Mouse (Mus musculus) kidney, adult 9 months (tissue): ENCODE measurements at regions not wholly inside any gene's neighbourhood (a gene's known extent, or its start where the extent isn't known, plus 50 kb on each side); places are given as distances from the start of the nearest gene placed in this dataset.
"Not testable (repeated sequence)": the region's sequence is repeated elsewhere in the genome, so short reads cannot be mapped to it uniquely, and the experiment has no call there.

Experiments used
- DNase-seq: peaks from one replicate; pipeline ENCODE4 v3.0.0; 2022

DNA sequence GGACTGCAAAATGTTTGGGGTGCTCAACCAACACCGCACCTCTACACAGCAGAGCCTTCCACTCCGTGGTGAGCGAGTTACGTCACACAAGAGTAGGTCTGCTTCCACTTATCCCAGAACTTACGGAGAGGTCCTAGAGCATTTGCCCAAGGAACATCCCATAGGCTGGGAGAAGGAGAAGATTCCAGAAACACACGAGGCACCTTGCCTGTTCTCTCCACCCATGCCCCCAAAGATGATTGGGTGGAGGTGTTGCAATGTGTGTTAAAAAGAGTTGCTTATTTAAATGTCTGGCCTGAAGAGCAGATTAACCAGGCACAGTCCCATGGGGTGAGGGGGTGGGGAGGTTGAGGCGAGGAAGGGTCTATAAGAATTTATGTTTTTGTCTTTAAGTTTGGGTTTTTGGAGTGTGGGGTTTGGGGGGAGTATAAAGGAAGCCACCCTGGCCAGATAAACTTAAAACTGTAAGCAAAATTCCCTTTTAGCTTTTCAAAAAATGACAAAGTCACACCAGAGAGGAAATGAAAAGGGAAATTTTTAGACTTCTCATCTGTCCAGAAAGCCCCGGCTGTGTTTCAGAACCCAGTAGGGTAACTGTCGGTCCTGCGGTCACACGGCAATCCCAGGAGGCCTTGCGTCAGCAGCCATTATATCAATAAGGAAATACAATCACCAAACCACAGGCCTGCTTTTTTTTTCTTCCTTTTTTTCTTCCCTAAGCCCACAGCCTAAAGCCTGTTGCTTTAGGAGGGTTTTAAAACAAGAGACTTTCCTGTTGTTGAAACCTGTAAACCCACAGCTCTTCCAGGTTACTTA lies 113.3 kb downstream of the Tomm20 start:
- DNase-seq = peak; percentile 71

DNA sequence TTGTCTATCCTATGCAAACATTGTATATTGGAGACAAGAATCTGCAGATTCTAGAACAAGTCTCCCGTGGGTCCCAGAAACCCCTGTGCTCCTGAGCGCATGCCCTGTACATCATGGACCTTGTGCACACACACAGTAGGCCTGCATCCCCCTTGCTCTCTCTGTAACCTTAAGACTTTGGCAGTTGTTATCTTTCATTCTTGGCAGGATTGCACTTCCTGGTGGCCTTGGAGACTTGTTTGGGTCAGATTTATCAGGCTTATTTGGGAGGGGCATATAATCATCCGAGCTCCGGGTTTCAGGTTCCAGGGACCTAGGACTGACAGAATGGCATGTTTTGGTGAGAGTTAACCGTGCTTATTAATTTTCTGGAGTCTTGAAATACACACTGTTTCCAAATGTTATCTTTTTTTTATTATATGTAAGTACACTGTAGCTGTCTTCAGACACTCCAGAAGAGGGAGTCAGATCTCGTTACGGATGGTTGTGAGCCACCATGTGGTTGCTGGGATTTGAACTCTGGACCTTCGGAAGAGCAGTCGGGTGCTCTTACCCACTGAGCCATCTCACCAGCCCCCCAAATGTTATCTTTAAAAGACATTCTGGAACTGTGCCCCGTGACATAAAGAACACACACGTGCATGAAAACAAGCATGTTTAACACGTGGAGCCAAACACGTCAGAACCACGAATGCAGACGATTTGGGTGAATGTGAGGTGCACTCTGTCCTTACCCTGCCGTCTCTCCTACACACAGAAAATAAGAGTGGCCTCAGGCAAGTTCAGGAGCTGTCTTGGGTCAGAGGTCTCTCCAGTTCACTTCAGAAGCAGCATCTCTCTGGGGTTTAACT lies 114.1 kb downstream of the Tomm20 start:
- DNase-seq = no peak

DNA sequence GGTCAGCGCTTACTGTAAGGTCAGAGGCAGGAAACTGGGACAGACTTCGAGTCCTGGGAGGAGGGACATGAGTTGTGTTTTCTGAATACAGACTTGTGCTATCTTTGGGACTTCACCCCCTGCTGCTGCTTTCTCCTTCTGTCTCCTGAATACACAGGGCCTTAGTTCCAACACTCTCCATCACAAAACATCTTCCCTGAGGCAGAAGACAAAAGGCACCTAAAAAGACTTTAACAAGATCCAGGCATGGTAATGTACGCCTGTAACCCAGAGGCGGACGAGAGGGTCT lies 115.5 kb downstream of the Tomm20 start:
- no peak for DNase-seq

DNA sequence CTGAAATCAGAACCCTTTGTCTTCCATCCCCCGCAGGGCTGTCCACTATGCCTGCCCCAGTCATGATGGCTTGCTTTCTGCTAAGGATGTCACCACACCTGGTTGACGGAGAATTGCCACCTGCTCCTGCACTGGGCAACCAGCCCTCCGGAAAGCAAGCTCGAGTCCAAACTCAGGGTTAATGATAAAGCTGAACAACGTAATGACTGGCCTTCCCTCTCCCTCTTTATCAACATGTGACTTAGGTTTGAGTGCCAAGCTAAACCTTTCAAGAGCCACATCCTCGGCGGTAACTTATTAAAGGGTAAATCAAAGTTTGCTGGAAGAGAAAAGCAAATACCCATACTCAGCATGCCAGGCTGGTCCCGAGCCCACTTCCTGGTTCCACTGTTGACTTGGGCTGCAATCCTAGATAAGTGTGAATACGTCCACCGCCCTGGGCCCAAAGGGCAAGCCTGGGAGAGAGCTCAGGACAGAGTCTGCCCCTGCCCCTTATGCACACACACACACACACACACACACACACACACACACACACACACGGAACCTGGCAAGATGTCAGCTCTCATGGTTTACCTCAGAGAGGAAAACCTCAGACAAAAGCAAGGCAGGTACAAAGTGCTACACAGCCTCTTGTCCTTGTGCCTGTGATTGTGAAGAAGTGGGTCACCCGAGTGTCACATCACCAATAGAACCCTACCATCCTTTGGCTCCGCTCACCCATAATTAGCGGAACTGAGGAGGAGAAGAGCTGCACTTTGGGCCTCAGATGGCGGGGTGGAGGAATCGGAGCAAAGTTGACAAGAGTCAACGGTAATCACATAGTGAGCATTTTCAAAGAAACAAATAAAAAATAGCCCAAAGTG lies 116.0 kb downstream of the Tomm20 start:
- DNase-seq = peak; percentile 98

DNA sequence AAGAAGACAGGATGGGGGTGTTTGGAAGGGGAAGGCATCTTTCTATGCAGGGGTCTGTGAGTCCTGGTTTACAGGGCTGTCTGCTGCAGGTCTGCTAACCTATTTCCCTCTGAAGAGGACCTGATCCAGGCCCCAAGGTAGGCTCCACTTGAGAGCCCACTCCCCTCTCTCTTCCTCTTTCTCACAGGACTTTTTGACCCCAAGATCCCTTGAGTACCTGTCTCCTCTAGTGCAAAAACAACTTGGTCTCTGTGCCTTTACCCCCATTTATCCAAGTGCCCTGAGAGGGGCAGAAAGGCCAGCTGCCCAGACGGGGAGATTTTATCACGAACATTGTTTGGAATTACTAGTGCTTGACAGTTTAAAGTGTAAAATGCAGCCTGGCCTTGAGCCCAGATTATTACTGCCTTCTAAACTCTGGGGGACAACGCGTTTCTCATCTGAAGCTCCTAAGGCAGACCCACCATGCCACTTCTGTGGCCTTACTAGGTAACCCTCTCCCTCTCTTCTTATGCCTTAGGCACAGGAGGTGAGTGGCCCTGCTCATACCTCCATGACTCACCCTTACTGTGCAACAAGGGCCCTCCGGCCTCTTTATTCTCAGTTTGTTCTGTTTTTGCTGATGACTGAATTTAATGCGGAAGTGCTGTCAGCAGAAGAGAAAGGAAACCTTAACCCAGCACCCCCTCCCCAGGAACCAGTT lies 117.8 kb downstream of the Tomm20 start:
- peak; percentile 88 for DNase-seq

DNA sequence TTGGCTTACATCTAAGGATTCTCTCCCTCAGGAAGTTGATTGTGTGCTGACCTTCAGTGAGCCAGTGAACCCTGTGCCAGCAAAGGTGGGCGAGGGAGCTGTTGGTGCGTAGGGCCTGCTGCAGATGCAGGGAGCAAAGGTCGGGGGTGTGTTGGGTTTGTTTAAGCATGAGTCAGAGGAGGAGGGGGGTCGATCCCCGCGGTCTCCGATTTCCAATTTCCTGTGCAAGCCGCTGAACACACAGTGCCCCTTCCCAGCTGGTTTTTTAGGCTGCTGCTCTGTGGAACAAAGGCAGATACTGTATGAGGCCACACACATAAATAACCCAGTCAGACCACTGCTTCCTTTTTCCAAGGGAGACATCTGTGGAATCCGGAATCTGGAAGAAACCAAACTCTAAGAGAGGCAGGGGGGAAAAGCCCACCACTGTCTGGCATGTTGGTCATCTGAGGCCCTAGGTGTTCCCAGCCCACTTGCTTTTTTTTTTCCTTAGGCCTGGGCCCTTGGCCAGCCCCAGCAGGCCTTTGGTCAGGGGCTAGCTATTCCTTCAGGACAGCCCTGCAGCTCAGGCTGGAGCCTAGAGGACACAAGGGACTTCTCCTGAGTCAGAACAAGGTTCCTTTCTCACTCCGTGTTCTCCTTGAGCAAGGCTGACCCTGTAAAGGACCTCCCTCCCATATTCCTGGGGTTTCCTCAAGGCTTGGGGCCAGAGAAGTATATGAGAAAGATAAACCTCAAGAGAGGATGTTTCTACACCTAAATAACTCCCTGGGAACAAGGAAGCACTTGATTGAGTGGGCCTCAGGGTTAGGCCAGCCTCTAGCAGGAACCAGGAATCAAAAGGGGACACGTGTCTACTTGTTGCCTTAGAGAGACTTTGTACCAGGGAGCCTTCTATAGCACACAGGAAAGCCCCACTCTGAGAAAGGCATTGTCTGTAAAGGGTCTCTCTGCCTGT lies 119.0 kb downstream of the Tomm20 start:
- peak; percentile 85 for DNase-seq

DNA sequence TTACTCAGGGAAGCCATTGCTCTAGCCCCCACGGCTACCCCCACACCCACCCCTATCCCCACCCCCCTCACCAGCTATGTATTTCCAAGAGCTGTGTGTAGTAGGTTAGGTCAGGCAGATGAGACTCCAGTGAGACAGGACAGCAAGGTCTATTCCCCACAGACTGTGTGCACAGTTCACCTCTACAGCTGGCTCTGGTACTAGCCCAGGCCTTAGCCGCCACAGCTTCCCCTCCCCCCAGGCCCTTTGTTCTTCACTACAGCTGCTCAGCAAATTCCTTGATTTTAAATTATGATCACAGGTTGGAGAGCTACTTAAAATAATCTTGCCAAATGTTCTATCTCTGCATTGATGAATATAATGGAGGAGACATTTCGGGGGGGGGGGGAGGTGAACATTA lies 119.8 kb downstream of the Tomm20 start:
- peak; percentile 83 for DNase-seq

DNA sequence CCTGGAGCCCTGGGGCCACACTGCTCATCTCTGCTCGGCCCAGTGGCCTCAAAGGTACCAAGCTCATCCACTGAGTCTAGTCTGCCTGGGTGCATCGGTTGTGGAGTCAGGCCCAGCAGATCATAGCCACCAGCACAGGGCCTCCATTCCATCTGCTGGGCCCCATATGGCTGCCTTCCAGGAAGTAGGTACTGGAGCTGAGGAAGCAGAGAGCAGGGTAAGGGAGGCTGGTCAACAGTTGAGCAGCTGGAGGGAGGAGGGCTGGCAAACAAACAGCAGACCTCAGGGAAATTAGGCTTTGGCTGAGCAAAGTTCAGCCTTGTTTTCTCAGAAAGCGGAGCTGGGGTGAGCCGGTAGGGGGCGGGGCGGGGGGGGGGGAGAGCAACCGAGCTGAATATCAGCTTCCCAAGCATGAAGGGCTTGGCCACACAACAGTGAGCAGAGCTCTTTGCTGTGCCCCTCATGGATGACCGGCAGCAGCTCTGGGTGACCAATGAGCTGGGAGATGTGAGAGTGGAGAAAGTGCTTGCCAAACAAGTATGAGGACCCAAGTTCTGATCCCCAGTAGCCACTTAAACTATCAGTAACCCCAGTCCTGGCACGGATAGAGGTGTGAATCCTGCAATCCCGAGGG lies 121.0 kb downstream of the Tomm20 start:
- peak; percentile 92 for DNase-seq

DNA sequence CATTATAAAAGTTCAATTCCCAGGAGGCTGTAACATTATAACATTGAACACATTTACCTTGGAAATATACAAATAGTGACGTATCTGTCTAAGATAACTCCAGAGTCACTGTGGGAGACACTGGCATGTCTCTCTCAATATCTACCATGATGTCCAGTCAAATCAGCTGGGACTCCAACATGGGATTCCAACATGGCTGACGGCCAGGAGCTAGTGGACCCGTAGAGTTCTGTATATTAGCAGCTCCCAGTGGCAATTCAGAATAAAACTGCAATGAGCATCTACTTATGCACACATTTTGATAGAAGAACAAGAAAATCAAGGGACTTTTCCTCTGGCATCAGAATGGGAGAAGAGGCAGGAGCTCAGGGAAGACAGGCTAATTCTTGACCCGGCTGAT lies 123.4 kb downstream of the Tomm20 start:
- DNase-seq = no peak

DNA sequence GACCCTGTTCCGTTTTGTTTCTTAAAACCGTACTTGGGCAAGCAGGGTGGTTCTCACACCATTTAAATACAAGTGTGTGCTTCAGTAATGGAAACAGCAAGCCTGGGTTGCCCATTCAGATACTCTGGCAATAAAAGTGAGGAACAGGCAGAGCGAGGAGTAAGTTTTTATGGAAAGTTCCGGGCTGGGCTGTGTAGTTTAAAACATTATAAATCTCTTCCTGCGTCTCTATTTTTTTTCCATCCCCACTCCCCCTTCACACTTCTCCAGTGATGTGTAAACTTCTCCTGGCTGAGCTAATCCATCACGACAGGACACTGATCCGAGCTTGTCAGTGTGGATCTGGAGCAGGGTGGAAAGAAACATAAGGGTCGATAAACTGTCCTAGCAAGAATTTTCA lies 124.4 kb downstream of the Tomm20 start:
- DNase-seq = no peak

DNA sequence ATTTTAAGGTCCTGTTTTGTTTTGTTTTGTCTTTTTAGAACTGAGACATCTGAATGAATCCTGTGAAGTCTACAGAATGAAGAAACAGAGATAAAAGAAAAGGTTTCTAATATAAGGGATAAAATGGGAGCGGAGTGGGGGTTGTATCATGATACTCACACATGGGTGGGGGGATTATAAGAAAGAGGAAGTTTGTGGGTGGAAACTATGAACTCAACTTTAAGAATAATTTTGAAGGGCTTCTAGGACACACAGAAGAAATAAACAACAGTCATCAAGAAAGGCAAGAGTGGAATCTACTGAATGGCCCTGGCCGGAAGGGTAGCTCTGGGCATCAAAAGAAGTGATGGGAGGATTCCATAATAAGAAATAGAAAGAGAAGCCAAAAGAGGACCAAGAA lies 125.1 kb downstream of the Tomm20 start:
- DNase-seq = no peak

DNA sequence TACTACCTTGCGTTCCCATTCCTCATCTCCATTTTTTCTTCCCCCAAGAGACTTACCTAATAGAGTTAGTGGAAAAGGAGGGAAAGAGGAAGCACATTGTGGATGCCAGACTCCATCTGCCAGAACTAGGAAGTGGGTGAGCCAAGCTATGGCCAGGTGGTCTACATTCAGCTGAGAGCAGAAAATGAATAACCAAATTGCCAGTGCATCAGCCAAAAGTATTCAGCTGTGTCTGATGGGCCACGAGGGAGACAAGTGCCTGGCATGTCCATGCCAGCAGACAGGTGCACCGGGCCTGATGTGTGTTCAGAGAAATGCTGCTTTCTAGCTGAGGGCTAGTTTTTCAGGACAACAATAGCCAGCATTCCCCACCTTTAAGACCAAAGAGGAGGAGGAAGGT lies 126.4 kb downstream of the Tomm20 start:
- DNase-seq = peak; percentile 43

DNA sequence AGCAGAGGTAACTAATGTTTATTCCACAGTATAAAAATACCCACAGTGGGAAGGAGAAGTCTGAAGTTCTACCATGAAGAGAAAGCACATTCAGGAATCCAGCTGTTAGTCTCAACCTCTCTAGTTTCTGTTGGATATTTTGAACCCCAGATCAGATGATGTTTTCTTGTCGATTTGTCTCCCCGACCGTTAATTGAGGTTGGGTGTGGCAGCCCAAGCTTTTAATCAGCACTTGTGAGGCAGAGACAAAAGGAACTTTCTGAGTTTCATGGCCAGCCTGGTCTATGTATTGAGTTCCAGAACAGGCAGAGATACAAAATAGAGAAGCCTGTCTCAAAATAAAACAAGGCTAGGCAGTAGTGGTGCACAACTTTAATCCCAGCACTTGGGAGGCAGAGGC lies 129.5 kb downstream of the Tomm20 start:
- no peak for DNase-seq

DNA sequence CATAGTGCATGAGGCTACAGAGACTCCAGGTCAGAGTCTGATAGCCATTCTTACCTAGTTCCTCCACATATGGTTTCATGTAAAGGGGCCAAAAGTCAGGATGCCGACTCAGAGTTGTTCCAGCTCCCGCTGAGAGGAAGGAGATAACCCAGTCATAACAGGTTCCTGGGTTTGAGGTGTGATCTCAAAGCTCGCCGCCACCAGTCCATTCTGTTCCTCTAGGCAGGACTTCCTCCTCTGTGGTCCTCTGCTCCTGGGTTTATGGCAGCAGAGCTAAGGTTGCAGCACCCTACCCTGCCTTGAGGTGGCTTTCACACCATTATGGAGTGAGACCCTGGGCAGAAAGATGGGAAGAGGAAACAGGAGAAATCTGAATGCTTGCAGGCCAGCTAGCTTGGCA lies 131.2 kb downstream of the Tomm20 start:
- no peak for DNase-seq

DNA sequence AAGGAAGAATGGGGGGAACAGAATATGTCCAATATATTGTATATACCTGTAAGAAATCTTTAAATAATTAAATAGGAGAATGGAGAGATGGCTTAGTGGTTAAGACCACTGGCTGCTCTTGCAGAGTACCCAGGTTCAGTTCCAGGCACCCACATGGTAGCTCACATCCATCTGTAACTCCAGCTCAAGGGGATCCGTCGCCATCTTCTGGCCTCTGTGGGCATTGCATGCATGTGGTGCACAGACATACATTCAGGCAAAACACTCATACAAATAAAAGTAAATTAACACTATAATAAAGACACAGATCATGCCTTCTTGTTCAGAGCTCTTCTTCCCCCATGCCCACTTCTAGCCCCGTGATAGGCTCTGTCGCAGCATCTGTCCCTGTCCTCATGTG lies 132.0 kb downstream of the Tomm20 start:
- no peak for DNase-seq

DNA sequence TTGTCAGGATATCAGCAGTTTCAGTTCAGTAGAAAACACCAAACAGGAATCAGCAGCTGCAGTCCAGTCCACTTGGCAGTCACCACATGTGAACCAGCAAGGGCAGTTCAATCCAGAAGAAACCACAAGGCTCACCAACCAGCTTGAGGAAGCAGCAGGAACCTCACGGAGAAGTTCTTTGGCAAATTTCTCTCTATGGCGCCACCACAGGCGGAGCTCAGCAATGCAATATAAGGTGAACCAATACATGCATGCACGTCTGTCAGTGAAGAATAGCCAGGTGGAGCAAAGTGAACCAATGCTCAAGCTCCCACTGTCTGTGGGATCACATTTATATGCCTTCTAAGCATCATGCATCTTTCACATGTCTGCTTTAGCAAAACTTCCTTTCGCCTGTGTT lies 132.9 kb downstream of the Tomm20 start:
- no peak for DNase-seq

DNA sequence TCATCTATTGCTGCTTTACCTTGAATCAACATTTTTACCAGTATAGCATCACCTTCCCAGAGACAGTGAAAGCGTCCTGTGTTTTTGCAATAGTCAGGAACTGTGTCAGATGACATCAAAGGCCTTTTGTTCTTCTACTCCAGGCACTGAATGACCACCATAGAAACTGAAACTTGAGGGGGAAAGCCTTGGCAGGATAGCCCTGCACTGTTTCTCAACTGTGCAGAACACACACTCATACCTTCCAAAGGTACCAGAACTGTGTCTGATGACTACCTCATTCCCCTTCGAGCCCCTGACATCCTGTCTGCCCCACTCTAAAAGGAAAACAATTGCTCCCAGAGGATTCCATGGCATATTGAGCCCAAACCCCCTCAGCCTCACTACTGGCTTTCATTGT lies 134.3 kb downstream of the Tomm20 start:
- DNase-seq = not testable (repeated sequence)

DNA sequence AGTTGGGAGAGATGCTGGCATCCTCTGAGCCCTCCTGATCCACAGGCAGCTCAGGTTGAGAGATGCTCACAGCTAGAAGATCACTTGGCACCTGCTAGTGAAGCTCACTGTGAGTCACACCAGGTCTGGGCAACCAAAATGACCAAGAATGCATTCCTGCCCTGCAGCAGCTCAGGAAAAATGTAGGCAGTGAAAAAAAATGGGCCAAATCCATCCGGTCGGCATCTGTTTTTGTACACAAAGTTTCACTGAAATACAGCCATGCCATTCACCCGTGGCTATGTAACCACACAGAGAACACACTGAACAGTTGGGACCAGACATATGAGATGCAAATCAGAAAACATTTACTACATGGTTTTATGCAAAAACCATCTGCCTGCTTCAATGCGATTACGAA lies 135.1 kb downstream of the Tomm20 start:
- no peak for DNase-seq

DNA sequence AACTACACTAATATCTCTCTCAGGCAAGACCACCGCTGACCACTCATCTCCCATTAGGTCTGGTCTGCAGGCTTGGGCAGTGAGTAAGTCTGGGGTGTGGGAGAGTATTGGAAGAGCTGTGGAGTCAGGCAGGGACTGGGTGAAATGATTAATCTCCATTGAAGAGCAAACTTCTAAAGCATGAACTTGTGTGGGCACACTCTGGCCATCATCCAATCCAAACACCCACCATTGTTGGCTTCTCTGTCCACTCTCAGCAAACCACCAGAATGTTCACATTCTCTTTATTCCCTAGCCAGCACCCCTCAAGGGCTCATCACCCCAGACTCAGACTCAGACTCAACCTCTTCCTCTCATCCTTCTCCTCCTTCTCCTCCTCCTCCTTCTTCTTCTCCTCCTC lies 136.3 kb downstream of the Tomm20 start:
- no peak for DNase-seq

DNA sequence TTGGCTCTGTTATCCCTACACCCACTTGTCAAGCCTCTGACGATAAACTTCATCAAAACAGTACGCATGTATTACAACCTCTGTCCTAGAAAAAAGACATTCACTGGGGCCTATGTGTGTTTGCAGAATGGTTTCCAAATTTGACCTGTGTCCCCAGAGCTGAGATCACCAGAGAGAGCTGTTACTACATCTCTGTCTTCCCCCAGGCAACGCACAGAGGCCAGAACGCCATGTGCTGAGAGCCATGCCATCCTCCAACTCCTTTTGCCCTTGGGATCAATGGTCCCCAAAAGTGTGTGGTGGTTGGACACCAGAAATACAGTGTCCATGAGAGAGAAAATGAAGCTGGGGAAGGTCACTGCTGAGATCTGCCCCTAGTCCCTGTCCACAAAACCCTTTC lies 137.1 kb downstream of the Tomm20 start:
- no peak for DNase-seq

DNA sequence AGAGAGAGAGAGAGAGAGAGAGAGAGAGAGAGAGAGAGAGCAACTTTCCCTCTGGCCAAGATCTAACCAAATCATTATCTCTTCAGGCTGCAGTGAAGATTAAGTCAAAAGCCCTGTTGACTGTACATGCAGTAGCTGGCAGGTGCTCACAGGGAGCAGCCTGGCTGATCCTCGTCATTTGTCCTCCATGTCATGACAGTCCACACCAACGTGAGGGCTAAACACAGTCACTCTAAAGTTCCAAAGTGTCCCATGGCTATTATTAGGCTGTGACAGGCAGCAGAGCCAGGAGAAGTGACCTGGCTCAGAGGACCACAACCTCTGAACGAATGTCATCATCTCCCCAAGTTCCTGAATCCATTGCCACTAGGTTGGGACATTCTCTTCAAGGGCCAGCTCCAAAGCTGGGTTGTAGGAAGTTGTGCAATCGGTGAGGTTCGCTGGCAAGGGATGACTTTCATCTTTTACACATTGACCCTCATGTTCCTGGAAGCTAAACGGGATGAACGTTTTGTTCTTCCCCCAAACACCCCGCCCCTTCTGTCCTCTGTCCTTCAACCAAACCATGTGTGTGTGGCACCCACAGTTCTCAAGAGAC lies 138.4 kb downstream of the Tomm20 start:
- DNase-seq = peak; percentile 80
